Mouse (Mus musculus): ENCODE data around the gene Slc38a3.

GRCm38 (mm10) chr9:107653474-107653873, 15.9 kb downstream of the Slc38a3 start:
- TF ChIP-seq CTCF (IDR thresholded peaks at IDR 0.05; ENCODE audit: control insufficient read depth, insufficient read depth, insufficient replicate concordance, low read depth, low read length) (no peak), POLR2A (IDR thresholded peaks at IDR 0.05; ENCODE audit: control insufficient read depth, low read depth, low read length) (no peak)

All from testis, adult 2 months (tissue).